Mouse (Mus musculus) lung, embryonic 15.5 days (tissue): ENCODE data around the gene Gm11168. TPM values are rescaled to one million over a fixed set of nuclear protein-coding genes. Genes with fewer than 3 reads are reported as not detected.
"Not testable (repeated sequence)": the region's sequence is repeated elsewhere in the genome, so short reads cannot be mapped to it uniquely, and the experiment has no call there.

Experiments
- ATAC-seq: fragments of 200-750 bp; cut with Nextera tagmentation; 2 replicates; pipeline ENCODE4 v1.8.0; 2017; ENCODE audit warnings: moderate number of reproducible peaks, borderline replicate concordance; ENCODE audit not compliant: low FRiP score, low TSS enrichment; ENCODE audit errors: extremely low read depth
- H3K27ac ChIP-seq: fragments of 300-500 bp; sonication (generic); 2 replicates; pipeline ENCODE4 v1.5.1; 2015; ENCODE audit warnings: moderate library complexity, mild to moderate bottlenecking, inconsistent platforms
- H3K27me3 ChIP-seq: fragments of 300-500 bp; sonication (generic); 2 replicates; pipeline ENCODE4 v1.6.1; 2015; ENCODE audit warnings: inconsistent platforms
- H3K36me3 ChIP-seq: fragments of 300-500 bp; sonication (generic); 2 replicates; pipeline ENCODE4 v1.6.1; 2015; ENCODE audit warnings: inconsistent platforms
- H3K4me1 ChIP-seq: fragments of 300-500 bp; sonication (generic); 2 replicates; pipeline ENCODE4 v1.6.1; 2015; ENCODE audit warnings: inconsistent platforms
- H3K4me2 ChIP-seq: fragments of 300-500 bp; sonication (generic); 2 replicates; pipeline ENCODE4 v1.6.1; 2015; ENCODE audit warnings: inconsistent platforms, mild to moderate bottlenecking, moderate library complexity
- H3K4me3 ChIP-seq: fragments of 300-500 bp; sonication (generic); 2 replicates; pipeline ENCODE4 v1.5.1; 2015; ENCODE audit warnings: mild to moderate bottlenecking, inconsistent platforms
- H3K9ac ChIP-seq: fragments of 300-500 bp; sonication (generic); 2 replicates; pipeline ENCODE4 v1.6.1; 2015; ENCODE audit warnings: inconsistent platforms
- H3K9me3 ChIP-seq: fragments of 300-500 bp; sonication (generic); 2 replicates; pipeline ENCODE4 v1.6.1; 2016; ENCODE audit warnings: inconsistent platforms
- WGBS: fragments of 180-500 bp; shearing (Covaris S2); methylation state at CpG from one replicate; pipeline ENCODE4 v1.1.7; 2015; 5-methylcytosine and 5-hydroxymethylcytosine counted together
- polyA plus RNA-seq: library from polyadenylated mRNA; unstranded; fragments of >200 nt; fragmentation: Nextera tagmentation; extraction: Ambion mirVana; gene quantifications from 2 replicates; pipeline ENCODE4 v1.2.1, GENCODE M21; 2015

Gm11168 gene
- polyA plus RNA-seq, 1 experiment from 2014 or later = not detected

GRCm38 (mm10) chr9:3017108-3017507, 14.0 kb downstream of the Gm11168 start, which contains the start of gene Gm10719:
Gm10719 (plus strand) TSS chr9:3017408.
- H3K36me3 ChIP-seq, H3K9me3 ChIP-seq, H3K4me3 ChIP-seq, H3K27me3 ChIP-seq, H3K4me2 ChIP-seq, ATAC-seq, H3K9ac ChIP-seq, H3K4me1 ChIP-seq, H3K27ac ChIP-seq: not testable (repeated sequence)
- 71% methylated on average over 1 of the region's 9 CpGs for WGBS

GRCm38 (mm10) chr9:3018944-3019343, 15.8 kb downstream of the Gm11168 start:
- ATAC-seq = not testable (repeated sequence)

GRCm38 (mm10) chr9:3019835-3020727, 16.9 kb downstream of the Gm11168 start:
- H3K4me2 ChIP-seq, H3K4me3 ChIP-seq, H3K4me1 ChIP-seq, H3K27ac ChIP-seq, H3K9ac ChIP-seq, H3K9me3 ChIP-seq, H3K27me3 ChIP-seq, H3K36me3 ChIP-seq: not testable (repeated sequence)
- 75% methylated on average over 17 of the region's 19 CpGs for WGBS
- peak; percentile 66; the same call in 1 of the 2 replicates for ATAC-seq

More at GRCm38 (mm10) chr9:3018944-3019343, 15.8 kb downstream of the Gm11168 start:
- H3K4me1 ChIP-seq, H3K27ac ChIP-seq, H3K4me3 ChIP-seq, H3K36me3 ChIP-seq, H3K9me3 ChIP-seq, H3K9ac ChIP-seq, H3K27me3 ChIP-seq, H3K4me2 ChIP-seq: not testable (repeated sequence)
- 61% methylated on average over 9 of the region's 9 CpGs for WGBS

- WGBS = 76% methylated on average over 11 of the region's 13 CpGs
- not testable (repeated sequence) for ATAC-seq
These were observed 19.3 kb downstream of the Gm11168 start for GRCm38 (mm10) chr9:3022316-3023008.

GRCm38 (mm10) chr9:3023312-3023984, 20.3 kb downstream of the Gm11168 start, which contains the start of gene Gm10718:
Gm10718 (plus strand) TSS chr9:3023547.
- H3K4me2 ChIP-seq = not testable (repeated sequence)

More at GRCm38 (mm10) chr9:3022316-3023008, 19.3 kb downstream of the Gm11168 start:
- not testable (repeated sequence) for H3K9ac ChIP-seq, H3K4me3 ChIP-seq, H3K9me3 ChIP-seq, H3K4me1 ChIP-seq, H3K36me3 ChIP-seq, H3K27ac ChIP-seq, H3K4me2 ChIP-seq, H3K27me3 ChIP-seq

GRCm38 (mm10) chr9:3023985-3024648, 21.0 kb downstream of the Gm11168 start:
- H3K27me3 ChIP-seq, H3K4me3 ChIP-seq, ATAC-seq, H3K36me3 ChIP-seq, H3K4me2 ChIP-seq, H3K4me1 ChIP-seq, H3K27ac ChIP-seq, H3K9ac ChIP-seq, H3K9me3 ChIP-seq: not testable (repeated sequence)
- WGBS = 74% methylated on average over 16 of the region's 16 CpGs

More at GRCm38 (mm10) chr9:3023312-3023984, 20.3 kb downstream of the Gm11168 start, which contains the start of gene Gm10718:
- H3K27ac ChIP-seq, ATAC-seq, H3K36me3 ChIP-seq, H3K27me3 ChIP-seq, H3K9ac ChIP-seq, H3K9me3 ChIP-seq, H3K4me1 ChIP-seq, H3K4me3 ChIP-seq: not testable (repeated sequence)
- 73% methylated on average over 12 of the region's 13 CpGs for WGBS

GRCm38 (mm10) chr9:3024912-3025467, 21.8 kb downstream of the Gm11168 start, which contains the start of gene Gm10717:
Gm10717 (plus strand) TSS chr9:3025417.
- WGBS = 72% methylated on average over 12 of the region's 12 CpGs
- not testable (repeated sequence) for H3K9me3 ChIP-seq, ATAC-seq

GRCm38 (mm10) chr9:3025653-3026052, 22.5 kb downstream of the Gm11168 start:
- H3K27ac ChIP-seq, H3K4me3 ChIP-seq, H3K9me3 ChIP-seq, H3K4me2 ChIP-seq, H3K4me1 ChIP-seq, H3K36me3 ChIP-seq, H3K27me3 ChIP-seq, H3K9ac ChIP-seq, ATAC-seq: not testable (repeated sequence)
- WGBS = 65% methylated on average over 6 of the region's 6 CpGs

More at GRCm38 (mm10) chr9:3024912-3025467, 21.8 kb downstream of the Gm11168 start, which contains the start of gene Gm10717:
- H3K36me3 ChIP-seq, H3K27ac ChIP-seq, H3K4me3 ChIP-seq, H3K9ac ChIP-seq, H3K4me2 ChIP-seq, H3K4me1 ChIP-seq, H3K27me3 ChIP-seq: not testable (repeated sequence)

- H3K4me3 ChIP-seq, H3K27ac ChIP-seq, H3K4me1 ChIP-seq, ATAC-seq, H3K9ac ChIP-seq, H3K27me3 ChIP-seq, H3K36me3 ChIP-seq, H3K9me3 ChIP-seq, H3K4me2 ChIP-seq: not testable (repeated sequence)
- 71% methylated on average over 5 of the region's 5 CpGs for WGBS
These were observed 23.0 kb downstream of the Gm11168 start for GRCm38 (mm10) chr9:3026136-3026535.

- not testable (repeated sequence) for H3K4me3 ChIP-seq, H3K4me2 ChIP-seq, H3K4me1 ChIP-seq, H3K9ac ChIP-seq, H3K36me3 ChIP-seq, H3K9me3 ChIP-seq, H3K27ac ChIP-seq, H3K27me3 ChIP-seq, ATAC-seq
- 65% methylated on average over 9 of the region's 9 CpGs for WGBS
These were observed 23.6 kb downstream of the Gm11168 start for GRCm38 (mm10) chr9:3026741-3027140.

GRCm38 (mm10) chr9:3027200-3027599, 24.1 kb downstream of the Gm11168 start:
- H3K36me3 ChIP-seq, H3K27me3 ChIP-seq, H3K4me2 ChIP-seq, ATAC-seq, H3K4me1 ChIP-seq, H3K9me3 ChIP-seq, H3K27ac ChIP-seq, H3K4me3 ChIP-seq, H3K9ac ChIP-seq: not testable (repeated sequence)
- 68% methylated on average over 9 of the region's 9 CpGs for WGBS
